Mouse (Mus musculus) heart, embryonic 12.5 days (tissue): Measurements from ENCODE around the gene Neurod1. TPM values are rescaled to one million over a fixed set of nuclear protein-coding genes. Genes with fewer than 3 reads are reported as not detected.

ENCODE experiments used
- ATAC-seq: fragments of 200-750 bp; cut with Nextera tagmentation; 2 replicates; pipeline ENCODE4 v1.8.0; 2017; ENCODE audit warnings: moderate TSS enrichment, moderate library complexity; ENCODE audit not compliant: insufficient number of reproducible peaks, low FRiP score
- H3K27ac ChIP-seq: fragments of 300-500 bp; sonication (generic); 2 replicates; pipeline ENCODE4 v1.5.1; 2016; ENCODE audit warnings: mild to moderate bottlenecking, moderate library complexity; ENCODE audit not compliant: poor library complexity, severe bottlenecking
- H3K27me3 ChIP-seq: fragments of 300-500 bp; sonication (generic); replicated peaks from 2 replicates; pipeline ENCODE4 v1.6.1; 2016; ENCODE audit warnings: mild to moderate bottlenecking, moderate library complexity
- H3K36me3 ChIP-seq: fragments of 300-500 bp; sonication (generic); 2 replicates; pipeline ENCODE4 v1.6.1; 2016; ENCODE audit warnings: mild to moderate bottlenecking, moderate library complexity
- H3K4me1 ChIP-seq: fragments of 300-500 bp; sonication (generic); replicated peaks from 2 replicates; pipeline ENCODE4 v1.6.1; 2016; ENCODE audit warnings: mild to moderate bottlenecking
- H3K4me2 ChIP-seq: fragments of 300-500 bp; sonication (generic); 2 replicates; pipeline ENCODE4 v1.6.1; 2016; ENCODE audit warnings: mild to moderate bottlenecking, moderate library complexity
- H3K4me3 ChIP-seq: fragments of 300-500 bp; sonication (generic); 2 replicates; pipeline ENCODE4 v1.5.1; 2016; ENCODE audit warnings: mild to moderate bottlenecking
- H3K9ac ChIP-seq: fragments of 300-500 bp; sonication (generic); 2 replicates; pipeline ENCODE4 v1.6.1; 2016; ENCODE audit warnings: mild to moderate bottlenecking, moderate library complexity
- H3K9me3 ChIP-seq: fragments of 300-500 bp; sonication (generic); replicated peaks from 2 replicates; pipeline ENCODE4 v1.6.1; 2016; ENCODE audit warnings: mild to moderate bottlenecking, moderate library complexity
- WGBS: fragments of 180-500 bp; shearing (Covaris S2); methylation state at CpG from one replicate; pipeline ENCODE4 v1.1.7; 2016; 5-methylcytosine and 5-hydroxymethylcytosine counted together
- polyA plus RNA-seq: library from polyadenylated mRNA; unstranded; fragments of >200 nt; fragmentation: Nextera tagmentation; extraction: Ambion mirVana; gene quantifications from 2 replicates; pipeline ENCODE4 v1.2.1, GENCODE M21; 2016

Gene Neurod1
- polyA plus RNA-seq, 1 experiment from 2014 or later, result not detected

- no peaks in the 10 kb centered on the region for H3K4me1 ChIP-seq
- no peaks in the 10 kb centered on the region for H3K27me3 ChIP-seq
- no peaks in the 10 kb centered on the region for H3K9me3 ChIP-seq
- no peak overlapping the region for H3K4me3 ChIP-seq
- no peak overlapping the region for H3K4me2 ChIP-seq
- H3K36me3 ChIP-seq, result no peaks in the 10 kb centered on the region
- no peak overlapping the region for H3K27ac ChIP-seq
- no peak overlapping the region for H3K9ac ChIP-seq
- 82% methylated on average over 2 of the region's 2 CpGs for WGBS
- ATAC-seq, result no peak
Measured at GRCm38 (mm10) chr2:79442227-79442626, 14.3 kb downstream of the Neurod1 start.

- H3K9ac ChIP-seq, result no peak overlapping the region
- no peak for ATAC-seq
Measured at GRCm38 (mm10) chr2:79430061-79430460, 26.5 kb downstream of the Neurod1 start.

GRCm38 (mm10) chr2:79429650-79430049, 26.9 kb downstream of the Neurod1 start:
- Histone ChIP-seq H3K36me3 (no peaks in the 10 kb centered on the region), H3K9ac (no peak overlapping the region), H3K27ac (no peak overlapping the region), H3K4me1 (peaks cover 7% of the 10 kb centered on the region), H3K27me3 (peaks cover 14% of the 10 kb centered on the region; the same call in 1 of the 2 replicates), H3K4me2 (0 out of 2 replicates have a peak overlapping the region, but pooled peaks have one; percentile 99), H3K9me3 (peaks cover 3% of the 10 kb centered on the region; the same call in 1 of the 2 replicates), H3K4me3 (no peak overlapping the region)
- 6% methylated on average over 6 of the region's 6 CpGs for WGBS
- no peak for ATAC-seq

More at GRCm38 (mm10) chr2:79430061-79430460, 26.5 kb downstream of the Neurod1 start:
- Histone ChIP-seq H3K9me3 (peaks cover 3% of the 10 kb centered on the region; the same call in 1 of the 2 replicates), H3K4me1 (peaks cover 7% of the 10 kb centered on the region), H3K4me3 (no peak overlapping the region), H3K27ac (no peak overlapping the region), H3K4me2 (no peak overlapping the region), H3K27me3 (peaks cover 14% of the 10 kb centered on the region; the same call in 1 of the 2 replicates), H3K36me3 (no peaks in the 10 kb centered on the region)

- WGBS, result 14% methylated on average over 7 of the region's 7 CpGs
- peaks cover 7% of the 10 kb centered on the region for H3K4me1 ChIP-seq
- H3K27me3 ChIP-seq, result peaks cover 14% of the 10 kb centered on the region; the same call in 1 of the 2 replicates
- peak overlapping the region; percentile 63 for H3K4me3 ChIP-seq
- peak overlapping the region; percentile 99 for H3K4me2 ChIP-seq
- H3K9ac ChIP-seq, result peak overlapping the region; percentile 62; the same call in 1 of the 2 replicates
- no peaks in the 10 kb centered on the region for H3K36me3 ChIP-seq
- peaks cover 3% of the 10 kb centered on the region; the same call in 1 of the 2 replicates for H3K9me3 ChIP-seq
- H3K27ac ChIP-seq, result no peak overlapping the region
- no peak; the same call in 1 of the 2 replicates for ATAC-seq
Measured at GRCm38 (mm10) chr2:79429108-79429507, 27.4 kb downstream of the Neurod1 start.

- Histone ChIP-seq H3K36me3 (no peaks in the 10 kb centered on the region), H3K4me3 (peak overlapping the region; percentile 63), H3K9ac (peak overlapping the region; percentile 62), H3K27ac (no peak overlapping the region), H3K9me3 (peaks cover 3% of the 10 kb centered on the region; the same call in 1 of the 2 replicates), H3K4me1 (peaks cover 7% of the 10 kb centered on the region), H3K27me3 (peaks cover 14% of the 10 kb centered on the region; the same call in 1 of the 2 replicates), H3K4me2 (peak overlapping the region; percentile 99)
- 0 out of 2 replicates have a peak, but pooled peaks have one; percentile 39 for ATAC-seq
- 1% methylated on average over 35 of the region's 35 CpGs for WGBS
Measured at GRCm38 (mm10) chr2:79428569-79429104, 27.9 kb downstream of the Neurod1 start.

- peaks cover 2% of the 10 kb centered on the region; the same call in 1 of the 2 replicates for H3K9me3 ChIP-seq
- no peak overlapping the region for H3K4me3 ChIP-seq
- H3K9ac ChIP-seq, result no peak overlapping the region
- H3K4me2 ChIP-seq, result no peak overlapping the region
- peaks cover 14% of the 10 kb centered on the region; the same call in 1 of the 2 replicates for H3K27me3 ChIP-seq
- H3K36me3 ChIP-seq, result no peaks in the 10 kb centered on the region
- H3K27ac ChIP-seq, result no peak overlapping the region
- ATAC-seq, result no peak
- H3K4me1 ChIP-seq, result peaks cover 7% of the 10 kb centered on the region
- 38% methylated on average over 6 of the region's 6 CpGs for WGBS
Measured at GRCm38 (mm10) chr2:79428022-79428421, 28.5 kb downstream of the Neurod1 start.

GRCm38 (mm10) chr2:79421696-79422095, 34.9 kb downstream of the Neurod1 start:
- no peak for ATAC-seq
- Histone ChIP-seq H3K9ac (no peak overlapping the region), H3K4me2 (no peak overlapping the region), H3K4me1 (no peaks in the 10 kb centered on the region), H3K27ac (no peak overlapping the region), H3K4me3 (no peak overlapping the region), H3K36me3 (no peaks in the 10 kb centered on the region), H3K27me3 (no peaks in the 10 kb centered on the region), H3K9me3 (no peaks in the 10 kb centered on the region)
- WGBS, result 55% methylated on average over 6 of the region's 6 CpGs

- Histone ChIP-seq H3K9me3 (no peaks in the 10 kb centered on the region), H3K9ac (no peak overlapping the region), H3K27ac (no peak overlapping the region), H3K27me3 (no peaks in the 10 kb centered on the region), H3K36me3 (no peaks in the 10 kb centered on the region), H3K4me3 (no peak overlapping the region), H3K4me1 (0 out of 2 replicates have a peak, but pooled peaks cover 3% of the 10 kb centered on the region), H3K4me2 (no peak overlapping the region)
- 73% methylated on average over 7 of the region's 7 CpGs for WGBS
- ATAC-seq, result no peak
Measured at GRCm38 (mm10) chr2:79414505-79414904, 42.0 kb downstream of the Neurod1 start.

- Histone ChIP-seq H3K9ac (no peak overlapping the region), H3K4me2 (no peak overlapping the region), H3K36me3 (no peaks in the 10 kb centered on the region), H3K27me3 (no peaks in the 10 kb centered on the region), H3K4me3 (no peak overlapping the region), H3K4me1 (0 out of 2 replicates have a peak, but pooled peaks cover 3% of the 10 kb centered on the region), H3K27ac (no peak overlapping the region), H3K9me3 (no peaks in the 10 kb centered on the region)
- WGBS, result 85% methylated on average over 3 of the region's 3 CpGs
- ATAC-seq, result no peak
Measured at GRCm38 (mm10) chr2:79410903-79411255, 45.7 kb downstream of the Neurod1 start.

- no peaks in the 10 kb centered on the region for H3K36me3 ChIP-seq
- no peaks in the 10 kb centered on the region for H3K9me3 ChIP-seq
Measured at GRCm38 (mm10) chr2:79410247-79410902, 46.2 kb downstream of the Neurod1 start.

GRCm38 (mm10) chr2:79405661-79406405, 50.7 kb downstream of the Neurod1 start:
- H3K36me3 ChIP-seq, result no peaks in the 10 kb centered on the region
- H3K27ac ChIP-seq, result no peak overlapping the region
- no peak overlapping the region for H3K4me3 ChIP-seq
- no peaks in the 10 kb centered on the region for H3K4me1 ChIP-seq
- no peaks in the 10 kb centered on the region for H3K27me3 ChIP-seq
- H3K9ac ChIP-seq, result no peak overlapping the region
- ATAC-seq, result no peak
- WGBS, result 71% methylated on average over 5 of the region's 5 CpGs
- no peaks in the 10 kb centered on the region for H3K9me3 ChIP-seq
- no peak overlapping the region for H3K4me2 ChIP-seq

More at GRCm38 (mm10) chr2:79410247-79410902, 46.2 kb downstream of the Neurod1 start:
- H3K9ac ChIP-seq, result no peak overlapping the region
- no peak overlapping the region for H3K27ac ChIP-seq
- no peak for ATAC-seq
- H3K4me2 ChIP-seq, result no peak overlapping the region
- H3K4me1 ChIP-seq, result 0 out of 2 replicates have a peak, but pooled peaks cover 3% of the 10 kb centered on the region
- 47% methylated on average over 15 of the region's 15 CpGs for WGBS
- no peak overlapping the region for H3K4me3 ChIP-seq
- no peaks in the 10 kb centered on the region for H3K27me3 ChIP-seq
